8 mouse cellular contexts compared by ENCODE assay signal in genomic region chr1:50927077-50927611, GRCm38 (mm10). TPM values are rescaled to one million over a fixed set of nuclear protein-coding genes. Genes with fewer than 3 reads are reported as not detected.
DNase-seq lines count a peak whose midpoint lies in the region; ATAC-seq and TF ChIP-seq lines count a peak whose summit lies in the region.

No protein-coding gene starts in this region.

- peak; percentile 98 for ATAC-seq in forebrain, embryonic 14.5 days
- peak; percentile 94 for ATAC-seq in heart, postnatal 0 days (ENCODE audit: insufficient read depth, low read depth)
- ATAC-seq in liver, embryonic 11.5 days (replicated peaks; ENCODE audit: low FRiP score): peak; percentile 87

- no peaks in the 10 kb centered on the region for H3K4me1 ChIP-seq in forebrain, embryonic 14.5 days (ENCODE audit: control insufficient read depth, insufficient read depth, low read length)
- peaks cover 11% of the 10 kb centered on the region for H3K4me1 ChIP-seq in heart, postnatal 0 days (ENCODE audit: control insufficient read depth, insufficient read depth)
- H3K4me1 ChIP-seq in liver, embryonic 11.5 days (replicated peaks; ENCODE audit: control insufficient read depth, insufficient read depth, low read length): no peaks in the 10 kb centered on the region

- H3K4me3 ChIP-seq in forebrain, embryonic 14.5 days (ENCODE audit: low read depth, low read length): peak overlapping the region; percentile 70
- peak overlapping the region; percentile 50 for H3K4me3 ChIP-seq in heart, postnatal 0 days (ENCODE audit: low read depth, low read length)
- peak overlapping the region; percentile 55 for H3K4me3 ChIP-seq in liver, embryonic 11.5 days (ENCODE audit: low read depth, low read length)

- peak; percentile 33; the same call in 1 of the 2 replicates for TF ChIP-seq CTCF in heart, postnatal 0 days (IDR thresholded peaks at IDR 0.05; ENCODE audit: low read depth)

- H3K27me3 ChIP-seq in forebrain, embryonic 14.5 days (replicated peaks; ENCODE audit: control insufficient read depth, insufficient read depth, low read length): 0 out of 2 replicates have a peak, but pooled peaks cover 3% of the 10 kb centered on the region
- peaks cover 27% of the 10 kb centered on the region for H3K27me3 ChIP-seq in heart, postnatal 0 days (ENCODE audit: control insufficient read depth, insufficient read depth, low read length)
- peaks cover 40% of the 10 kb centered on the region for H3K27me3 ChIP-seq in liver, embryonic 11.5 days (replicated peaks; ENCODE audit: control insufficient read depth, insufficient read depth, low read length)

- WGBS in forebrain, embryonic 14.5 days: under 1% methylated on average over 37 of the region's 37 CpGs
- under 1% methylated on average over 35 of the region's 37 CpGs for WGBS in heart, postnatal 0 days
- WGBS in liver, embryonic 11.5 days: under 1% methylated on average over 37 of the region's 37 CpGs

- peak overlapping the region; percentile 86 for H3K27ac ChIP-seq in forebrain, embryonic 14.5 days (ENCODE audit: low read depth, low read length)
- no peak overlapping the region for H3K27ac ChIP-seq in heart, postnatal 0 days (ENCODE audit: low read depth)
- H3K27ac ChIP-seq in liver, embryonic 11.5 days (ENCODE audit: low read depth, low read length): no peak overlapping the region

- peak overlapping the region; percentile 97 for H3K4me2 ChIP-seq in forebrain, embryonic 14.5 days (ENCODE audit: low read length)
- H3K4me2 ChIP-seq in heart, postnatal 0 days (ENCODE audit: low read depth, low read length): peak overlapping the region; percentile 85
- H3K4me2 ChIP-seq in liver, embryonic 11.5 days: peak overlapping the region; percentile 90

- peak overlapping the region; percentile 78 for H3K9ac ChIP-seq in forebrain, embryonic 14.5 days (ENCODE audit: low read length)
- H3K9ac ChIP-seq in heart, postnatal 0 days (replicated peaks; ENCODE audit: low read depth, low read length): 0 out of 2 replicates have a peak overlapping the region, but pooled peaks have one; percentile 6
- H3K9ac ChIP-seq in liver, embryonic 11.5 days (ENCODE audit: low read depth, low read length): no peak overlapping the region

- no peak for TF ChIP-seq EP300 in heart, postnatal 0 days (IDR thresholded peaks at IDR 0.05; ENCODE audit: low read depth)

- H3K9me3 ChIP-seq in forebrain, embryonic 14.5 days (replicated peaks; ENCODE audit: control insufficient read depth, low read length): no peaks in the 10 kb centered on the region
- no peaks in the 10 kb centered on the region for H3K9me3 ChIP-seq in heart, postnatal 0 days (replicated peaks; ENCODE audit: control insufficient read depth, low read length)
- H3K9me3 ChIP-seq in liver, embryonic 11.5 days (ENCODE audit: control insufficient read depth, low read length): no peaks in the 10 kb centered on the region

- no peaks in the 10 kb centered on the region for H3K36me3 ChIP-seq in forebrain, embryonic 14.5 days (ENCODE audit: control insufficient read depth, insufficient read depth, low read length)
- H3K36me3 ChIP-seq in heart, postnatal 0 days (replicated peaks; ENCODE audit: control insufficient read depth, insufficient read depth, low read length): no peaks in the 10 kb centered on the region
- H3K36me3 ChIP-seq in liver, embryonic 11.5 days (ENCODE audit: control insufficient read depth, insufficient read depth, low read length): no peaks in the 10 kb centered on the region

- DNase-seq in CD4-positive, CD25-positive, alpha-beta regulatory T cell, adult 2 months (ENCODE audit: low read depth, low spot score): peak; percentile 50
- peak; percentile 99 for DNase-seq in cerebellum, adult 11 months
- peak; percentile 97 for DNase-seq in forebrain, embryonic 14.5 days (ENCODE audit: low spot score)
- DNase-seq in heart, postnatal 0 days (ENCODE audit: low spot score): peak; percentile 65
- peak; percentile 65 to 80 for DNase-seq in kidney, postnatal 25 days
- DNase-seq in liver, embryonic 11.5 days (ENCODE audit: low spot score): peak; percentile 78
- DNase-seq in naive thymus-derived CD4-positive, alpha-beta T cell, adult 2 months (ENCODE audit: low read depth): peak; percentile 10
- DNase-seq in testis, postnatal 10 days (ENCODE audit: low spot score): peak; percentile 83

RNA-seq across cellular contexts. Expression of gene Tmeff2, which starts 26.7 kb away (rescaled TPM):
- polyA plus RNA-seq in forebrain, embryonic 14.5 days (2014; fragmentation: Nextera tagmentation; extraction: Ambion mirVana): 24.6 and 31.0 TPM in 2 replicates
- 0.15 and 0.23 TPM in 2 replicates for total RNA-seq in heart, postnatal 0 days (2014; rRNA removed; ENCODE audit: low replicate concordance)
- 0.51 and 0.80 TPM in 2 replicates for polyA plus RNA-seq in heart, postnatal 0 days (2015; fragmentation: Nextera tagmentation; extraction: Ambion mirVana)
- polyA plus RNA-seq in liver, embryonic 11.5 days (2014; fragmentation: Nextera tagmentation; extraction: Ambion mirVana): 1.1 and 1.5 TPM in 2 replicates

Comparison
In these comparisons a context has a peak if more than half of its experiments do, and no peak if none do; other contexts are left out.
1. DNase-seq: peak in every context shown above with its lines; median percentile 99 in cerebellum, adult 11 months; 97 in forebrain, embryonic 14.5 days; 83 in testis, postnatal 10 days; 78 in liver, embryonic 11.5 days; 72 in kidney, postnatal 25 days; 65 in heart, postnatal 0 days; 50 in CD4-positive, CD25-positive, alpha-beta regulatory T cell, adult 2 months; 10 in naive thymus-derived CD4-positive, alpha-beta T cell, adult 2 months.
2. RNA of gene Tmeff2, which starts 26.7 kb away (polyA plus RNA-seq): 24.6 to 31.0 TPM in forebrain, embryonic 14.5 days; 1.1 to 1.5 TPM in liver, embryonic 11.5 days and 0.51 to 0.80 TPM in heart, postnatal 0 days; every median in the first group is over 10 times any median in the second.
3. Peak in every context shown above with its lines, with median percentiles within 50 percentile points of each other: ATAC-seq, H3K4me2 ChIP-seq and H3K4me3 ChIP-seq.